Mouse (Mus musculus) neural tube, embryonic 13.5 days (tissue): ENCODE results near the gene Pgm2l1. TPM values are rescaled to one million over a fixed set of nuclear protein-coding genes. Genes with fewer than 3 reads are reported as not detected.
A peak's percentile ranks its signal among the peaks of the same experiment; 100 is the strongest.

Source experiments
- ATAC-seq: fragments of 200-750 bp; cut with Nextera tagmentation; 2 replicates; pipeline ENCODE4 v1.8.0; 2017; ENCODE audit warnings: low read depth, mild to moderate bottlenecking, moderate TSS enrichment, moderate library complexity
- H3K27ac ChIP-seq: fragments of 300-500 bp; sonication (generic); replicated peaks from 2 replicates; pipeline ENCODE4 v1.5.1; 2015; ENCODE audit warnings: moderate library complexity, mild to moderate bottlenecking, inconsistent platforms
- H3K27me3 ChIP-seq: fragments of 300-500 bp; sonication (generic); 2 replicates; pipeline ENCODE4 v1.6.1; 2015; ENCODE audit warnings: mild to moderate bottlenecking, inconsistent platforms
- H3K36me3 ChIP-seq: fragments of 300-500 bp; sonication (generic); 2 replicates; pipeline ENCODE4 v1.6.1; 2015; ENCODE audit warnings: mild to moderate bottlenecking, inconsistent platforms
- H3K4me1 ChIP-seq: fragments of 300-500 bp; sonication (generic); replicated peaks from 2 replicates; pipeline ENCODE4 v1.6.1; 2015; ENCODE audit warnings: inconsistent platforms
- H3K4me2 ChIP-seq: fragments of 300-500 bp; sonication (generic); 2 replicates; pipeline ENCODE4 v1.6.1; 2015; ENCODE audit warnings: inconsistent platforms, mild to moderate bottlenecking, moderate library complexity
- H3K4me3 ChIP-seq: fragments of 300-500 bp; sonication (generic); 2 replicates; pipeline ENCODE4 v1.5.1; 2015; ENCODE audit warnings: mild to moderate bottlenecking, inconsistent platforms
- H3K9ac ChIP-seq: fragments of 300-500 bp; sonication (generic); 2 replicates; pipeline ENCODE4 v1.6.1; 2015; ENCODE audit warnings: moderate library complexity, mild to moderate bottlenecking, inconsistent platforms
- H3K9me3 ChIP-seq: fragments of 300-500 bp; sonication (generic); 2 replicates; pipeline ENCODE4 v1.6.1; 2016; ENCODE audit warnings: inconsistent platforms
- WGBS: fragments of 180-500 bp; shearing (Covaris S2); methylation state at CpG from one replicate; pipeline ENCODE4 v1.1.7; 2015; 5-methylcytosine and 5-hydroxymethylcytosine counted together
- polyA plus RNA-seq: library from polyadenylated mRNA; unstranded; fragments of >200 nt; fragmentation: Nextera tagmentation; extraction: Ambion mirVana; gene quantifications from 2 replicates; pipeline ENCODE4 v1.2.1, GENCODE M21; 2015

The Pgm2l1 gene
- polyA plus RNA-seq, 1 experiment from 2014 or later: 20.5 TPM

GRCm38 (mm10) chr7:100279803-100280202 lies 52.6 kb downstream of the Pgm2l1 start:
- H3K36me3 ChIP-seq: no peaks in the 10 kb centered on the region
- H3K27me3 ChIP-seq: no peaks in the 10 kb centered on the region
- no peaks in the 10 kb centered on the region for H3K9me3 ChIP-seq
- no peak overlapping the region for H3K4me2 ChIP-seq
- no peak overlapping the region for H3K27ac ChIP-seq
- ATAC-seq: no peak
- H3K4me3 ChIP-seq: no peak overlapping the region
- WGBS: 0% methylated on average over 1 of the region's 1 CpGs
- H3K4me1 ChIP-seq: peaks cover 17% of the 10 kb centered on the region
- no peak overlapping the region for H3K9ac ChIP-seq

- Histone ChIP-seq H3K27me3 (peaks cover 10% of the 10 kb centered on the region), H3K9me3 (no peaks in the 10 kb centered on the region), H3K9ac (no peak overlapping the region), H3K4me2 (no peak overlapping the region), H3K36me3 (no peaks in the 10 kb centered on the region), H3K4me1 (peaks cover 33% of the 10 kb centered on the region), H3K4me3 (no peak overlapping the region), H3K27ac (no peak overlapping the region)
- ATAC-seq: no peak
- WGBS: 31% methylated on average over 3 of the region's 3 CpGs
Measured at GRCm38 (mm10) chr7:100281596-100281995, 54.4 kb downstream of the Pgm2l1 start.

- 8% methylated on average over 3 of the region's 3 CpGs for WGBS
- Histone ChIP-seq H3K9ac (no peak overlapping the region), H3K27ac (no peak overlapping the region), H3K27me3 (peaks cover 10% of the 10 kb centered on the region), H3K4me3 (no peak overlapping the region), H3K36me3 (no peaks in the 10 kb centered on the region), H3K9me3 (no peaks in the 10 kb centered on the region), H3K4me2 (no peak overlapping the region), H3K4me1 (peaks cover 44% of the 10 kb centered on the region)
- no peak for ATAC-seq
Measured at GRCm38 (mm10) chr7:100283298-100283697, 56.1 kb downstream of the Pgm2l1 start.

GRCm38 (mm10) chr7:100285383-100285782 lies 58.2 kb downstream of the Pgm2l1 start, which contains the start of gene P4ha3:
Gene P4ha3, plus strand, starts transcription at chr7:100285520.
- H3K27me3 ChIP-seq: peaks cover 10% of the 10 kb centered on the region
- peaks cover under 1% of the 10 kb centered on the region; the same call in 1 of the 2 replicates for H3K9me3 ChIP-seq
- WGBS: under 1% methylated on average over 52 of the region's 53 CpGs
- H3K4me3 ChIP-seq: peak within 1 kb of the TSS; percentile 55
- H3K36me3 ChIP-seq: no peaks in the 10 kb centered on the region
- peaks cover 54% of the 10 kb centered on the region for H3K4me1 ChIP-seq
- ATAC-seq: peak; percentile 46; the same call in 1 of the 2 replicates
- H3K4me2 ChIP-seq: peak within 1 kb of the TSS; percentile 89
- H3K9ac ChIP-seq: peak within 1 kb of the TSS; percentile 80
- H3K27ac ChIP-seq: peak within 1 kb of the TSS; percentile 49

GRCm38 (mm10) chr7:100287748-100288578 lies 60.8 kb downstream of the Pgm2l1 start:
- Histone ChIP-seq H3K27ac (peak overlapping the region; percentile 83), H3K4me1 (peaks cover 45% of the 10 kb centered on the region), H3K9ac (no peak overlapping the region; the same call in 1 of the 2 replicates), H3K36me3 (no peaks in the 10 kb centered on the region), H3K4me2 (peak overlapping the region; percentile 41), H3K4me3 (no peak overlapping the region), H3K9me3 (peaks cover 4% of the 10 kb centered on the region; the same call in 1 of the 2 replicates), H3K27me3 (peaks cover 10% of the 10 kb centered on the region)
- peak; percentile 51; the same call in 1 of the 2 replicates for ATAC-seq
- 18% methylated on average over 7 of the region's 7 CpGs for WGBS

- H3K36me3 ChIP-seq: no peaks in the 10 kb centered on the region
- peaks cover 41% of the 10 kb centered on the region for H3K4me1 ChIP-seq
- H3K9me3 ChIP-seq: peaks cover 4% of the 10 kb centered on the region; the same call in 1 of the 2 replicates
- peak; percentile 24; the same call in 1 of the 2 replicates for ATAC-seq
- peaks cover 10% of the 10 kb centered on the region for H3K27me3 ChIP-seq
- 25% methylated on average over 11 of the region's 11 CpGs for WGBS
- no peak overlapping the region for H3K4me3 ChIP-seq
- no peak overlapping the region; the same call in 1 of the 2 replicates for H3K9ac ChIP-seq
- H3K27ac ChIP-seq: peak overlapping the region; percentile 83
- peak overlapping the region; percentile 41 for H3K4me2 ChIP-seq
Measured at GRCm38 (mm10) chr7:100288622-100289021, 61.4 kb downstream of the Pgm2l1 start.

GRCm38 (mm10) chr7:100293546-100293945 lies 66.4 kb downstream of the Pgm2l1 start:
- H3K9me3 ChIP-seq: peaks cover 4% of the 10 kb centered on the region; the same call in 1 of the 2 replicates

GRCm38 (mm10) chr7:100295745-100296144 lies 68.6 kb downstream of the Pgm2l1 start:
- Histone ChIP-seq H3K36me3 (no peaks in the 10 kb centered on the region), H3K27ac (no peak overlapping the region)
- ATAC-seq: no peak

More at GRCm38 (mm10) chr7:100293546-100293945, 66.4 kb downstream of the Pgm2l1 start:
- Histone ChIP-seq H3K9ac (no peak overlapping the region), H3K36me3 (no peaks in the 10 kb centered on the region), H3K4me2 (no peak overlapping the region), H3K4me1 (peaks cover 7% of the 10 kb centered on the region), H3K27ac (no peak overlapping the region), H3K27me3 (no peaks in the 10 kb centered on the region), H3K4me3 (no peak overlapping the region)
- ATAC-seq: no peak
- 86% methylated on average over 8 of the region's 8 CpGs for WGBS

GRCm38 (mm10) chr7:100296699-100297098 lies 69.5 kb downstream of the Pgm2l1 start:
- Histone ChIP-seq H3K36me3 (no peaks in the 10 kb centered on the region), H3K4me2 (no peak overlapping the region), H3K9ac (no peak overlapping the region), H3K9me3 (no peaks in the 10 kb centered on the region), H3K4me3 (no peak overlapping the region), H3K27ac (no peak overlapping the region), H3K4me1 (peaks cover 3% of the 10 kb centered on the region; the same call in 1 of the 2 replicates), H3K27me3 (no peaks in the 10 kb centered on the region)
- ATAC-seq: no peak
- 86% methylated on average over 6 of the region's 6 CpGs for WGBS

More at GRCm38 (mm10) chr7:100295745-100296144, 68.6 kb downstream of the Pgm2l1 start:
- Histone ChIP-seq H3K4me2 (no peak overlapping the region), H3K27me3 (no peaks in the 10 kb centered on the region), H3K4me1 (peaks cover 3% of the 10 kb centered on the region; the same call in 1 of the 2 replicates), H3K4me3 (no peak overlapping the region), H3K9me3 (no peaks in the 10 kb centered on the region; the same call in 1 of the 2 replicates), H3K9ac (no peak overlapping the region)
- 92% methylated on average over 2 of the region's 2 CpGs for WGBS

- Histone ChIP-seq H3K9me3 (no peaks in the 10 kb centered on the region), H3K4me2 (no peak overlapping the region), H3K36me3 (no peaks in the 10 kb centered on the region), H3K27me3 (no peaks in the 10 kb centered on the region), H3K27ac (no peak overlapping the region), H3K9ac (no peak overlapping the region), H3K4me3 (no peak overlapping the region), H3K4me1 (peaks cover 3% of the 10 kb centered on the region; the same call in 1 of the 2 replicates)
- WGBS: 68% methylated on average over 14 of the region's 14 CpGs
- ATAC-seq: no peak
Measured at GRCm38 (mm10) chr7:100298861-100299510, 71.8 kb downstream of the Pgm2l1 start.

- H3K9me3 ChIP-seq: no peaks in the 10 kb centered on the region
- no peak overlapping the region for H3K4me2 ChIP-seq
- H3K27me3 ChIP-seq: no peaks in the 10 kb centered on the region
- no peak overlapping the region for H3K27ac ChIP-seq
- peaks cover 3% of the 10 kb centered on the region; the same call in 1 of the 2 replicates for H3K4me1 ChIP-seq
- 71% methylated on average over 3 of the region's 3 CpGs for WGBS
- H3K4me3 ChIP-seq: no peak overlapping the region
- no peak for ATAC-seq
- H3K9ac ChIP-seq: no peak overlapping the region
- no peaks in the 10 kb centered on the region for H3K36me3 ChIP-seq
Measured at GRCm38 (mm10) chr7:100301390-100301789, 74.2 kb downstream of the Pgm2l1 start.

- Histone ChIP-seq H3K9ac (no peak overlapping the region), H3K27me3 (no peaks in the 10 kb centered on the region), H3K27ac (0 out of 2 replicates have a peak overlapping the region, but pooled peaks have one; percentile 49), H3K4me3 (no peak overlapping the region), H3K4me1 (peaks cover 5% of the 10 kb centered on the region), H3K4me2 (no peak overlapping the region), H3K9me3 (no peaks in the 10 kb centered on the region), H3K36me3 (no peaks in the 10 kb centered on the region)
- WGBS: 70% methylated on average over 4 of the region's 4 CpGs
- no peak for ATAC-seq
Measured at GRCm38 (mm10) chr7:100302316-100302715, 75.1 kb downstream of the Pgm2l1 start.
